Mouse (Mus musculus): ENCODE data around the gene Olfm3. TPM values are rescaled to one million over a fixed set of nuclear protein-coding genes. Genes with fewer than 3 reads are reported as not detected.

Olfm3 gene
- total and polyA plus RNA-seq, 3 experiments = under 0.01 TPM; not detected in 2

DNA sequence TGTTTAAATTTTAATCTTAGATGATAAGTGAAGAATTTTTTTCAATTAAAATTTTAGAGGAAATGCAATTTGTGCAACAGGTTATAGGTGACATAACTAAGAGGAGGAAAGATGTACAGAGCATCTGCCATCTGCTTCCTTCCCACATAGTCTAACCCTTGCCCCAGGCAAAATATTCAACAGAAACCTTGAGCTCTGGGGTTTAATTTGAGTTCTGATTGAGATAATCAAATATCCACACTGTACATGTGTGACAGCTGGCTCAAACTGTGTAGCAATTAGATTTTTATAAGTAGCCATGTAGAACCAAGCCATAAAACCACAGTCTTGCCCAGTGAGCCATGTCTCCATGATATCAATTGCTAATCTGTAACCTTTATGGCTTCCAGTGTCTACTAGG lies 179.1 kb downstream of the Olfm3 start:
- no peaks in the 10 kb centered on the region for H3K4me1 ChIP-seq (ENCODE audit: insufficient read depth, low read depth, low read length)
- H3K4me3 ChIP-seq (ENCODE audit: low read depth, low read length) = no peak overlapping the region
- H3K27me3 ChIP-seq (ENCODE audit: insufficient read depth, low read length) = no peaks in the 10 kb centered on the region
- TF ChIP-seq TAL1 (conservative IDR thresholded peaks at IDR 0.05; ENCODE audit: low read depth, low read length) (no peak), GATA1 (IDR thresholded peaks at IDR 0.05; ENCODE audit: borderline replicate concordance, low read length) (no peak), GATA2 (IDR thresholded peaks at IDR 0.05; ENCODE audit: borderline replicate concordance, low read depth, low read length) (no peak), POLR2AphosphoS5 (IDR thresholded peaks at IDR 0.05; ENCODE audit: insufficient replicate concordance, low read depth, low read length) (no peak), CTCF (IDR thresholded peaks at IDR 0.05; ENCODE audit: low read depth, low read length) (no peak)
- DNase-seq (ENCODE audit: low spot score) (no peak), ATAC-seq (ENCODE audit: extremely low read depth, insufficient number of reproducible peaks, low FRiP score, poor library complexity, severe bottlenecking) (no peak)
- H3K9me3 ChIP-seq (replicated peaks) = peaks cover 15% of the 10 kb centered on the region
- H3K36me3 ChIP-seq (replicated peaks) = no peaks in the 10 kb centered on the region

DNA sequence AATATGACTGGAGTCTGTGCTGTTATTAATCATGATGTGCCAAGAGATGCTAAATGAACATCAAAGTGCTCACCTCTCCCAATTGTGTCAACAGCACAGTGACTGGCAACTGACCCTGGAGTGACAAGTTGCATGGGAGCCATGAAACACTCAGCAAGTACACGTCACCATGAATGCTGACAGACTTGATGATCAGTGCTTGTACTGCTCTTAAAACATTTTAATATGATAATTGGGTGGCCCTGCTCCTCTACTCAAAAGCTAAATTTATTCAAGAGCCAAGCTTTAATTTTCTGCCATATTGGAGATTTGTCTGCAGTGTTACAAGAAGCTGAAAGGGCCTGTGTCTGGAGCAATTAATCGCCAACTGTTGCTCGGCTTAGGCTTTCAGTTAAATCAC lies 184.4 kb downstream of the Olfm3 start:
- Histone ChIP-seq H3K4me1 (ENCODE audit: insufficient read depth, low read depth, low read length) (no peaks in the 10 kb centered on the region), H3K4me3 (ENCODE audit: low read depth, low read length) (no peak overlapping the region), H3K36me3 (replicated peaks) (no peaks in the 10 kb centered on the region), H3K9me3 (replicated peaks) (peaks cover 12% of the 10 kb centered on the region), H3K27me3 (ENCODE audit: insufficient read depth, low read length) (no peaks in the 10 kb centered on the region)
- TF ChIP-seq TAL1 (conservative IDR thresholded peaks at IDR 0.05; ENCODE audit: low read depth, low read length) (no peak), GATA2 (IDR thresholded peaks at IDR 0.05; ENCODE audit: borderline replicate concordance, low read depth, low read length) (no peak), GATA1 (IDR thresholded peaks at IDR 0.05; ENCODE audit: borderline replicate concordance, low read length) (no peak), CTCF (IDR thresholded peaks at IDR 0.05; ENCODE audit: low read depth, low read length) (no peak), POLR2AphosphoS5 (IDR thresholded peaks at IDR 0.05; ENCODE audit: insufficient replicate concordance, low read depth, low read length) (no peak)
- ATAC-seq (ENCODE audit: extremely low read depth, insufficient number of reproducible peaks, low FRiP score, poor library complexity, severe bottlenecking) = no peak
- no peak for DNase-seq (ENCODE audit: low spot score)

DNA sequence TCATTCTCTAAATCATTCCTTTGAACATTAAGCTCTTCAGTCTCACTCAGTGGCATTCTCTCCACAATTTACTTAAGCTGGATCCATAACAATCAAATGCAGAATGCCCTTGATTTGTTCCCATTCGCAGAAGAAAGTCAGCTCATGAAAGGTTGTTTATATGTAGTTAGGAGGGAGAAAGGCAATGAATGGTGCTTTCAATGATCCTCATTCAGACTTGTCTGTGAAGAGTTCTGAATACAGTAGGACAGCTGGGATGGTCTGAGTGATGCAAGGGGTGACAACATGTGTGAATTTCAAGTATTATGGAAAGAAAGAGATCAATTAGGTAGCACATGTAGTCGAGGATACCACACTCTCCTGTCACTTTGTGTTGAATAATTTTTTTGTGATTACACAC lies 186.8 kb downstream of the Olfm3 start:
- no peak overlapping the region for H3K4me3 ChIP-seq (ENCODE audit: low read depth, low read length)
- DNase-seq (ENCODE audit: low spot score) (no peak), ATAC-seq (ENCODE audit: extremely low read depth, insufficient number of reproducible peaks, low FRiP score, poor library complexity, severe bottlenecking) (no peak)
- no peaks in the 10 kb centered on the region for H3K4me1 ChIP-seq (ENCODE audit: insufficient read depth, low read depth, low read length)
- no peaks in the 10 kb centered on the region for H3K27me3 ChIP-seq (ENCODE audit: insufficient read depth, low read length)
- H3K9me3 ChIP-seq (replicated peaks) = peaks cover 12% of the 10 kb centered on the region
- H3K36me3 ChIP-seq (replicated peaks) = no peaks in the 10 kb centered on the region
- TF ChIP-seq TAL1 (conservative IDR thresholded peaks at IDR 0.05; ENCODE audit: low read depth, low read length) = no peak
- TF ChIP-seq POLR2AphosphoS5 (IDR thresholded peaks at IDR 0.05; ENCODE audit: insufficient replicate concordance, low read depth, low read length) = no peak
- no peak for TF ChIP-seq CTCF (IDR thresholded peaks at IDR 0.05; ENCODE audit: low read depth, low read length)
- TF ChIP-seq GATA1 (IDR thresholded peaks at IDR 0.05; ENCODE audit: borderline replicate concordance, low read length) = no peak
- no peak for TF ChIP-seq GATA2 (IDR thresholded peaks at IDR 0.05; ENCODE audit: borderline replicate concordance, low read depth, low read length)

DNA sequence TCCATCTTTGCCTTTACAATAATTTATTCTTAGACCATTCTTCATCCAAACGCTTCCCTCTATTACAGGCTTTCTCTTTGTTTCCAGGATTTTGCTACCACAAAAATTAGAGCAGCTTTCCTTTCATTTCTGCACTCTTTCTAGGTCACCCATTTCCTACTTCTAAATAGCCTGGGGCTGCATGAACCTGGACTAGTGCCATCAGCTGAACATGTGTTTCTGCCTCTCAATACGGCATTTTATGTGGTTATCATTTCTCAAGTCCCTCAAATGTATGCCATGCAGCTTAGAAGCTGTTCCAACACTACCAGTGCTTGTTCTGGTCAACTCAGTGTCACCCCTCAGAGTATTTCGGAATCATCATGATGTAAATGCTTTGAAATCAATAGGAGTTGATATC lies 191.6 kb downstream of the Olfm3 start:
- TF ChIP-seq CTCF (IDR thresholded peaks at IDR 0.05; ENCODE audit: low read depth, low read length) = no peak
- TF ChIP-seq TAL1 (conservative IDR thresholded peaks at IDR 0.05; ENCODE audit: low read depth, low read length) = no peak
- TF ChIP-seq GATA1 (IDR thresholded peaks at IDR 0.05; ENCODE audit: borderline replicate concordance, low read length) = no peak
- ATAC-seq (ENCODE audit: extremely low read depth, insufficient number of reproducible peaks, low FRiP score, poor library complexity, severe bottlenecking) = no peak
- Histone ChIP-seq H3K9me3 (replicated peaks) (0 out of 2 replicates have a peak, but pooled peaks cover 2% of the 10 kb centered on the region), H3K27me3 (ENCODE audit: insufficient read depth, low read length) (no peaks in the 10 kb centered on the region), H3K4me3 (ENCODE audit: low read depth, low read length) (no peak overlapping the region), H3K4me1 (ENCODE audit: insufficient read depth, low read depth, low read length) (no peaks in the 10 kb centered on the region), H3K36me3 (replicated peaks) (no peaks in the 10 kb centered on the region)
- DNase-seq (ENCODE audit: low spot score) = no peak

DNA sequence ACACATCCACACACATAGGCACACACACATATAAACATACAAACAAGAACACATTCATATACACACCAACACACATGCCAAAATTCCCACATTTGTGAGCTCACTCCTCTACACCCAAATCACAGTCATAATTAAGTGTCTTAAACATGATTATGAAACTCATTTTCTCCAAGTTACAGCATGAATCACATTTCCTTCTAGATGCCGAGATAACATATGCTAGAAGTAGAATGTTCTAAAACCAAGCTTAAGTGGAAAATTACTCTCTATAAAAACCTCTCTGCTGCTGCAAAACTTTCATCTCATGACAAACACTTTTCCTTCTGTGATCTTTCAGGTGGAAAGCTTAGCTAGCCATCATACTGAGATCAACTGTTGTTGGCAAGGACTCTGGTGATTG lies 195.7 kb downstream of the Olfm3 start:
- Histone ChIP-seq H3K9me3 (replicated peaks) (no peaks in the 10 kb centered on the region), H3K4me3 (ENCODE audit: low read depth, low read length) (no peak overlapping the region), H3K4me1 (ENCODE audit: insufficient read depth, low read depth, low read length) (no peaks in the 10 kb centered on the region), H3K27me3 (ENCODE audit: insufficient read depth, low read length) (no peaks in the 10 kb centered on the region), H3K36me3 (replicated peaks) (no peaks in the 10 kb centered on the region)
- ATAC-seq (ENCODE audit: extremely low read depth, insufficient number of reproducible peaks, low FRiP score, poor library complexity, severe bottlenecking) (no peak), DNase-seq (ENCODE audit: low spot score) (no peak)
- TF ChIP-seq CTCF (IDR thresholded peaks at IDR 0.05; ENCODE audit: low read depth, low read length) = no peak
- TF ChIP-seq GATA2 (IDR thresholded peaks at IDR 0.05; ENCODE audit: borderline replicate concordance, low read depth, low read length) = no peak
- TF ChIP-seq GATA1 (IDR thresholded peaks at IDR 0.05; ENCODE audit: borderline replicate concordance, low read length) = no peak
- no peak for TF ChIP-seq POLR2AphosphoS5 (IDR thresholded peaks at IDR 0.05; ENCODE audit: insufficient replicate concordance, low read depth, low read length)
- no peak for TF ChIP-seq TAL1 (conservative IDR thresholded peaks at IDR 0.05; ENCODE audit: low read depth, low read length)

DNA sequence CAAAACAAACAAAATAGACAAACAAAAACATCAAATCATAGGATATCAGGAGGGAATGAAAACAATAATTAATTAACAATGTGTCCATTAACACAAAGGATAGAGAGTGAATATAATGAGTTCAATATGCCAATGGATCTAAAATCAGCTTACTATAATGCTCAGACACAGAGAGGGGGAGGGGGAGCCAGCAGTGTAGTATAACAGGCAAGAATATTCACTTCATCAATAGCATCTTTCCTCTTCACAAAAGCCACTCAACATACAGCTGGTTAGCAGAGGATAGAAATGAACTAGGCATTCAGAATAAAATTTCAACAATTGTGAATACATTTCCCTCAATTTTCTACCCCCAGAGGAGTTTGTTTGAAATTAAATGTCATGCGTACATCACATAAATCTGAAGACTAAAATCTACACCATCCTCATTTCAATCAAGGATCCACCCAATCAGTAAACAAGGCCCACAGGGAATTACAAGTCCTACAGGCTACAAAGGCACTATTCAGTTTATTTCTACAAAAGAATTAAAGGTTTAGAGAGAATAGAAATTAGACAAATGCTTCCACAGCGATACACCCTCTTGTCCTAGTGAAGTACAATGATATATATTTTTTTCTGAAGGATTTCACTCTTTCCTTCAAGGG lies 200.4 kb downstream of the Olfm3 start:
- H3K9me3 ChIP-seq (replicated peaks) = no peaks in the 10 kb centered on the region
- ATAC-seq (ENCODE audit: extremely low read depth, insufficient number of reproducible peaks, low FRiP score, poor library complexity, severe bottlenecking) = no peak

More for the DNA sequence above, 200.4 kb downstream of the Olfm3 start:
- Histone ChIP-seq H3K4me1 (ENCODE audit: insufficient read depth, low read depth, low read length) (no peaks in the 10 kb centered on the region), H3K27me3 (ENCODE audit: insufficient read depth, low read length) (no peaks in the 10 kb centered on the region), H3K36me3 (replicated peaks) (no peaks in the 10 kb centered on the region), H3K4me3 (ENCODE audit: low read depth, low read length) (no peak overlapping the region)
- no peak for DNase-seq (ENCODE audit: low spot score)
- TF ChIP-seq POLR2AphosphoS5 (IDR thresholded peaks at IDR 0.05; ENCODE audit: insufficient replicate concordance, low read depth, low read length) = no peak
